Mouse (Mus musculus): ENCODE results near the gene Atp2c1. TPM values are rescaled to one million over a fixed set of nuclear protein-coding genes. Genes with fewer than 3 reads are reported as not detected.
A peak's percentile ranks its signal among the peaks of the same experiment; 100 is the strongest.

The Atp2c1 gene
- polyA plus RNA-seq, 1 experiment from 2014 or later, result 108 TPM

GRCm38 (mm10) chr9:105537473-105537872 is 10.4 kb upstream of the Atp2c1 start:
- 28% methylated on average over 8 of the region's 8 CpGs for WGBS

GRCm38 (mm10) chr9:105536877-105537276 is 9.8 kb upstream of the Atp2c1 start:
- Histone ChIP-seq H3K36me3 (ENCODE audit: control insufficient read depth, insufficient read depth, low read length) (no peaks in the 10 kb centered on the region), H3K9ac (ENCODE audit: low read depth, low read length) (no peak overlapping the region), H3K4me1 (ENCODE audit: control insufficient read depth, insufficient read depth, low read length) (0 out of 2 replicates have a peak, but pooled peaks cover 2% of the 10 kb centered on the region), H3K27me3 (ENCODE audit: control insufficient read depth, insufficient read depth, low read depth, low read length) (no peaks in the 10 kb centered on the region), H3K9me3 (replicated peaks; ENCODE audit: control insufficient read depth, low read length, poor library complexity, severe bottlenecking) (no peaks in the 10 kb centered on the region; the same call in none of the 2 replicates), H3K4me3 (ENCODE audit: low read depth, low read length) (no peak overlapping the region), H3K27ac (ENCODE audit: low read length) (no peak overlapping the region), H3K4me2 (ENCODE audit: low read length) (no peak overlapping the region)
- 50% methylated on average over 10 of the region's 10 CpGs for WGBS
- no peak for ATAC-seq

More at GRCm38 (mm10) chr9:105537473-105537872, 10.4 kb upstream of the Atp2c1 start:
- Histone ChIP-seq H3K4me1 (ENCODE audit: control insufficient read depth, insufficient read depth, low read length) (0 out of 2 replicates have a peak, but pooled peaks cover 2% of the 10 kb centered on the region), H3K9me3 (replicated peaks; ENCODE audit: control insufficient read depth, low read length, poor library complexity, severe bottlenecking) (no peaks in the 10 kb centered on the region; the same call in none of the 2 replicates), H3K4me2 (ENCODE audit: low read length) (no peak overlapping the region), H3K4me3 (ENCODE audit: low read depth, low read length) (no peak overlapping the region), H3K36me3 (ENCODE audit: control insufficient read depth, insufficient read depth, low read length) (no peaks in the 10 kb centered on the region), H3K27me3 (ENCODE audit: control insufficient read depth, insufficient read depth, low read depth, low read length) (no peaks in the 10 kb centered on the region), H3K27ac (ENCODE audit: low read length) (no peak overlapping the region), H3K9ac (ENCODE audit: low read depth, low read length) (no peak overlapping the region)
- ATAC-seq, result no peak

- no peak overlapping the region for H3K27ac ChIP-seq (ENCODE audit: low read length)
- no peak overlapping the region for H3K4me3 ChIP-seq (ENCODE audit: low read depth, low read length)
- no peaks in the 10 kb centered on the region for H3K9me3 ChIP-seq (replicated peaks; ENCODE audit: control insufficient read depth, low read length, poor library complexity, severe bottlenecking)
- peaks cover 11% of the 10 kb centered on the region for H3K4me1 ChIP-seq (ENCODE audit: control insufficient read depth, insufficient read depth, low read length)
- no peaks in the 10 kb centered on the region for H3K27me3 ChIP-seq (ENCODE audit: control insufficient read depth, insufficient read depth, low read depth, low read length)
- WGBS, result 16% methylated on average over 4 of the region's 4 CpGs
- no peak overlapping the region for H3K9ac ChIP-seq (ENCODE audit: low read depth, low read length)
- H3K36me3 ChIP-seq (ENCODE audit: control insufficient read depth, insufficient read depth, low read length), result no peaks in the 10 kb centered on the region
- ATAC-seq, result no peak
- no peak overlapping the region for H3K4me2 ChIP-seq (ENCODE audit: low read length)
Observed at GRCm38 (mm10) chr9:105525355-105525754, 1.8 kb downstream of the Atp2c1 start.

GRCm38 (mm10) chr9:105523038-105523437 is 4.1 kb downstream of the Atp2c1 start:
- no peaks in the 10 kb centered on the region for H3K27me3 ChIP-seq (ENCODE audit: control insufficient read depth, insufficient read depth, low read depth, low read length)
- H3K4me2 ChIP-seq (ENCODE audit: low read length), result no peak overlapping the region
- H3K27ac ChIP-seq (ENCODE audit: low read length), result peak overlapping the region; percentile 19; the same call in 1 of the 2 replicates
- WGBS, result 76% methylated on average over 2 of the region's 2 CpGs
- peaks cover 15% of the 10 kb centered on the region for H3K4me1 ChIP-seq (ENCODE audit: control insufficient read depth, insufficient read depth, low read length)
- H3K4me3 ChIP-seq (ENCODE audit: low read depth, low read length), result no peak overlapping the region
- no peak overlapping the region for H3K9ac ChIP-seq (ENCODE audit: low read depth, low read length)
- H3K9me3 ChIP-seq (replicated peaks; ENCODE audit: control insufficient read depth, low read length, poor library complexity, severe bottlenecking), result no peaks in the 10 kb centered on the region
- no peaks in the 10 kb centered on the region for H3K36me3 ChIP-seq (ENCODE audit: control insufficient read depth, insufficient read depth, low read length)
- no peak for ATAC-seq

GRCm38 (mm10) chr9:105522063-105522462 is 5.1 kb downstream of the Atp2c1 start:
- Histone ChIP-seq H3K4me2 (ENCODE audit: low read length) (no peak overlapping the region), H3K27ac (ENCODE audit: low read length) (peak overlapping the region; percentile 38; the same call in 1 of the 2 replicates), H3K4me3 (ENCODE audit: low read depth, low read length) (no peak overlapping the region), H3K4me1 (ENCODE audit: control insufficient read depth, insufficient read depth, low read length) (peaks cover 15% of the 10 kb centered on the region), H3K9ac (ENCODE audit: low read depth, low read length) (no peak overlapping the region), H3K36me3 (ENCODE audit: control insufficient read depth, insufficient read depth, low read length) (no peaks in the 10 kb centered on the region), H3K9me3 (replicated peaks; ENCODE audit: control insufficient read depth, low read length, poor library complexity, severe bottlenecking) (no peaks in the 10 kb centered on the region), H3K27me3 (ENCODE audit: control insufficient read depth, insufficient read depth, low read depth, low read length) (no peaks in the 10 kb centered on the region)
- peak; percentile 26; the same call in 1 of the 2 replicates for ATAC-seq
- 36% methylated on average over 3 of the region's 3 CpGs for WGBS

- H3K27me3 ChIP-seq (ENCODE audit: control insufficient read depth, insufficient read depth, low read depth, low read length), result no peaks in the 10 kb centered on the region
- peaks cover 15% of the 10 kb centered on the region for H3K4me1 ChIP-seq (ENCODE audit: control insufficient read depth, insufficient read depth, low read length)
- 63% methylated on average over 24 of the region's 24 CpGs for WGBS
- H3K27ac ChIP-seq (ENCODE audit: low read length), result no peak overlapping the region
- H3K4me2 ChIP-seq (ENCODE audit: low read length), result 0 out of 2 replicates have a peak overlapping the region, but pooled peaks have one; percentile 1
- ATAC-seq, result no peak
- no peak overlapping the region for H3K9ac ChIP-seq (ENCODE audit: low read depth, low read length)
- no peak overlapping the region for H3K4me3 ChIP-seq (ENCODE audit: low read depth, low read length)
- H3K36me3 ChIP-seq (ENCODE audit: control insufficient read depth, insufficient read depth, low read length), result no peaks in the 10 kb centered on the region
- no peaks in the 10 kb centered on the region for H3K9me3 ChIP-seq (replicated peaks; ENCODE audit: control insufficient read depth, low read length, poor library complexity, severe bottlenecking)
Observed at GRCm38 (mm10) chr9:105520776-105521552, 6.2 kb downstream of the Atp2c1 start.

- H3K9ac ChIP-seq (ENCODE audit: low read depth, low read length), result no peak overlapping the region
- 33% methylated on average over 6 of the region's 6 CpGs for WGBS
- ATAC-seq, result no peak
Observed at GRCm38 (mm10) chr9:105519278-105519883, 7.7 kb downstream of the Atp2c1 start.

GRCm38 (mm10) chr9:105503690-105504089 is 23.4 kb downstream of the Atp2c1 start:
- 89% methylated on average over 5 of the region's 5 CpGs for WGBS
- Histone ChIP-seq H3K4me3 (ENCODE audit: low read depth, low read length) (no peak overlapping the region), H3K4me2 (ENCODE audit: low read length) (no peak overlapping the region)

More at GRCm38 (mm10) chr9:105519278-105519883, 7.7 kb downstream of the Atp2c1 start:
- H3K27ac ChIP-seq (ENCODE audit: low read length), result peak overlapping the region; percentile 40; the same call in 1 of the 2 replicates
- H3K36me3 ChIP-seq (ENCODE audit: control insufficient read depth, insufficient read depth, low read length), result no peaks in the 10 kb centered on the region
- 0 out of 2 replicates have a peak overlapping the region, but pooled peaks have one; percentile 12 for H3K4me2 ChIP-seq (ENCODE audit: low read length)
- no peaks in the 10 kb centered on the region for H3K9me3 ChIP-seq (replicated peaks; ENCODE audit: control insufficient read depth, low read length, poor library complexity, severe bottlenecking)
- no peak overlapping the region for H3K4me3 ChIP-seq (ENCODE audit: low read depth, low read length)
- H3K4me1 ChIP-seq (ENCODE audit: control insufficient read depth, insufficient read depth, low read length), result peaks cover 12% of the 10 kb centered on the region
- no peaks in the 10 kb centered on the region for H3K27me3 ChIP-seq (ENCODE audit: control insufficient read depth, insufficient read depth, low read depth, low read length)

GRCm38 (mm10) chr9:105502389-105502788 is 24.7 kb downstream of the Atp2c1 start:
- ATAC-seq, result no peak
- Histone ChIP-seq H3K9me3 (replicated peaks; ENCODE audit: control insufficient read depth, low read length, poor library complexity, severe bottlenecking) (no peaks in the 10 kb centered on the region), H3K27ac (ENCODE audit: low read length) (no peak overlapping the region), H3K36me3 (ENCODE audit: control insufficient read depth, insufficient read depth, low read length) (no peaks in the 10 kb centered on the region), H3K4me1 (ENCODE audit: control insufficient read depth, insufficient read depth, low read length) (no peaks in the 10 kb centered on the region), H3K9ac (ENCODE audit: low read depth, low read length) (no peak overlapping the region), H3K4me2 (ENCODE audit: low read length) (no peak overlapping the region), H3K4me3 (ENCODE audit: low read depth, low read length) (no peak overlapping the region), H3K27me3 (ENCODE audit: control insufficient read depth, insufficient read depth, low read depth, low read length) (no peaks in the 10 kb centered on the region)
- WGBS, result 46% methylated on average over 4 of the region's 4 CpGs

More at GRCm38 (mm10) chr9:105503690-105504089, 23.4 kb downstream of the Atp2c1 start:
- H3K4me1 ChIP-seq (ENCODE audit: control insufficient read depth, insufficient read depth, low read length), result no peaks in the 10 kb centered on the region
- no peak for ATAC-seq
- no peaks in the 10 kb centered on the region for H3K9me3 ChIP-seq (replicated peaks; ENCODE audit: control insufficient read depth, low read length, poor library complexity, severe bottlenecking)
- H3K9ac ChIP-seq (ENCODE audit: low read depth, low read length), result no peak overlapping the region
- H3K27ac ChIP-seq (ENCODE audit: low read length), result no peak overlapping the region
- no peaks in the 10 kb centered on the region for H3K36me3 ChIP-seq (ENCODE audit: control insufficient read depth, insufficient read depth, low read length)
- H3K27me3 ChIP-seq (ENCODE audit: control insufficient read depth, insufficient read depth, low read depth, low read length), result no peaks in the 10 kb centered on the region

All from midbrain, embryonic 16.5 days (tissue).